Mouse (Mus musculus) CH12.LX (cell line): ENCODE measurements around the gene Flt1. TPM values are rescaled to one million over a fixed set of nuclear protein-coding genes. Genes with fewer than 3 reads are reported as not detected.

Source experiments
- DNase-seq: peaks from one replicate; pipeline ENCODE4 v3.0.0-alpha.2; 2013; ENCODE audit errors: extremely low read depth
- H3K27ac ChIP-seq: 2 replicates; pipeline ENCODE4 v1.5.1; 2012; ENCODE audit warnings: low read depth, mild to moderate bottlenecking, control low read depth, moderate library complexity; ENCODE audit not compliant: insufficient read depth
- H3K27me3 ChIP-seq: replicated peaks from 2 replicates; pipeline ENCODE3; 2012; ENCODE audit warnings: inconsistent platforms
- H3K36me3 ChIP-seq, 2 experiments: replicated peaks in 1 of 2; 2 replicates each; pipeline versions ENCODE3 to v1.6.1; 2012; ENCODE audit warnings: inconsistent platforms in 1 of 2, low read length in 1 of 2, mild to moderate bottlenecking in 1 of 2, mixed read lengths in 1 of 2, moderate library complexity in 1 of 2; ENCODE audit not compliant: control insufficient read depth in 1 of 2, insufficient read depth in 1 of 2
- H3K4me1 ChIP-seq, 2 experiments: 2 replicates each; pipeline ENCODE4 v1.6.1; 2012; ENCODE audit warnings: inconsistent platforms in 1 of 2, moderate library complexity in 1 of 2; ENCODE audit not compliant: insufficient read depth in 2 of 2, control insufficient read depth in 1 of 2
- H3K4me2 ChIP-seq: 2 replicates; pipeline ENCODE4 v1.6.1; 2012; ENCODE audit warnings: low read depth, mild to moderate bottlenecking, control low read depth; ENCODE audit not compliant: poor library complexity, insufficient read depth, severe bottlenecking
- H3K4me3 ChIP-seq, 3 experiments: fragments of 150-350 bp in 1 of 3; sonication (generic) in 1 of 3; replicated peaks in 1 of 3; 2 replicates each; pipeline versions ENCODE3 to v1.5.1; 2011 to 2012; ENCODE audit warnings: low read depth in 2 of 3, low read length in 2 of 3, mild to moderate bottlenecking in 2 of 3, moderate library complexity in 2 of 3, control low read depth in 1 of 3, improper control_type of control experiment in 1 of 3, inconsistent platforms in 1 of 3, mixed read lengths in 1 of 3; ENCODE audit not compliant: poor library complexity in 1 of 3
- H3K79me2 ChIP-seq: replicated peaks from 2 replicates; pipeline ENCODE4 v1.6.1; 2012; ENCODE audit warnings: mild to moderate bottlenecking, moderate library complexity; ENCODE audit not compliant: control insufficient read depth, poor library complexity, insufficient read depth, severe bottlenecking; ENCODE audit errors: extremely low read depth
- H3K9ac ChIP-seq: 2 replicates; pipeline ENCODE4 v1.6.1; 2012; ENCODE audit warnings: low read depth, mild to moderate bottlenecking, control low read depth, moderate library complexity; ENCODE audit not compliant: insufficient read depth
- H3K9me3 ChIP-seq: replicated peaks from 2 replicates; pipeline ENCODE3; 2012; ENCODE audit warnings: low read length, inconsistent platforms, mixed read lengths
- CHD2 ChIP-seq: IDR thresholded peaks from 2 replicates; pipeline ENCODE4 v1.6.1; 2011; ENCODE audit warnings: low read length, improper control_type of control experiment
- E2F4 ChIP-seq: IDR thresholded peaks from 2 replicates; pipeline ENCODE4 v1.6.1; 2011; ENCODE audit warnings: low read depth, low read length, improper control_type of control experiment; ENCODE audit not compliant: insufficient replicate concordance
- ELF1 ChIP-seq: IDR thresholded peaks from 2 replicates; pipeline ENCODE4 v1.6.1; 2014; ENCODE audit warnings: low read depth, mild to moderate bottlenecking, inconsistent platforms, low read length, improper control_type of control experiment
- HCFC1 ChIP-seq: IDR thresholded peaks from 2 replicates; pipeline ENCODE4 v1.6.1; 2012; ENCODE audit warnings: low read depth, mild to moderate bottlenecking, inconsistent platforms, low read length, improper control_type of control experiment
- IRF4 ChIP-seq: IDR thresholded peaks from 2 replicates; pipeline ENCODE4 v1.6.1; 2014; ENCODE audit warnings: low read depth, mild to moderate bottlenecking, inconsistent platforms, low read length, improper control_type of control experiment
- JUN ChIP-seq: IDR thresholded peaks from 2 replicates; pipeline ENCODE4 v1.6.1; 2011; ENCODE audit warnings: low read depth, mild to moderate bottlenecking, low read length, improper control_type of control experiment, moderate library complexity; ENCODE audit not compliant: insufficient read depth
- KAT2A ChIP-seq: IDR thresholded peaks from 2 replicates; pipeline ENCODE4 v1.6.1; 2012; ENCODE audit warnings: low read length, improper control_type of control experiment, inconsistent platforms; ENCODE audit not compliant: insufficient replicate concordance
- MAZ ChIP-seq: IDR thresholded peaks from 2 replicates; pipeline ENCODE4 v1.6.1; 2012; ENCODE audit warnings: low read depth, mild to moderate bottlenecking, inconsistent platforms, low read length, improper control_type of control experiment, moderate library complexity
- MEF2A ChIP-seq: IDR thresholded peaks from 2 replicates; pipeline ENCODE4 v1.6.1; 2014; ENCODE audit warnings: low read depth, mild to moderate bottlenecking, inconsistent platforms, low read length, improper control_type of control experiment, borderline replicate concordance
- MXI1 ChIP-seq: IDR thresholded peaks from 2 replicates; pipeline ENCODE4 v1.6.1; 2011; ENCODE audit warnings: mild to moderate bottlenecking, low read depth, low read length, improper control_type of control experiment
- NRF1 ChIP-seq: IDR thresholded peaks from 2 replicates; pipeline ENCODE4 v1.6.1; 2014; ENCODE audit warnings: low read depth, mild to moderate bottlenecking, inconsistent platforms, low read length, improper control_type of control experiment, moderate library complexity
- PAX5 ChIP-seq: IDR thresholded peaks from 2 replicates; pipeline ENCODE4 v1.6.1; 2012; ENCODE audit warnings: low read length, inconsistent platforms, mixed read lengths
- POLR2AphosphoS2 ChIP-seq: IDR thresholded peaks from 2 replicates; pipeline ENCODE4 v1.6.1; 2011; ENCODE audit warnings: low read depth, low read length, improper control_type of control experiment
- RCOR1 ChIP-seq: conservative IDR thresholded peaks from 2 replicates; pipeline ENCODE4 v1.6.1; 2012; ENCODE audit warnings: low read depth, mild to moderate bottlenecking, inconsistent platforms, low read length, improper control_type of control experiment
- SMC3 ChIP-seq: IDR thresholded peaks from 2 replicates; pipeline ENCODE4 v1.6.1; 2011; ENCODE audit warnings: low read depth, low read length, improper control_type of control experiment
- TCF12 ChIP-seq: IDR thresholded peaks from 2 replicates; pipeline ENCODE4 v1.6.1; 2014; ENCODE audit warnings: low read depth, mild to moderate bottlenecking, inconsistent platforms, low read length, improper control_type of control experiment
- USF1 ChIP-seq: IDR thresholded peaks from 2 replicates; pipeline ENCODE4 v1.6.1; 2014; ENCODE audit warnings: low read depth, mild to moderate bottlenecking, inconsistent platforms, low read length, improper control_type of control experiment
- USF2 ChIP-seq: conservative IDR thresholded peaks from 2 replicates; pipeline ENCODE4 v1.6.1; 2011; ENCODE audit warnings: low read depth, low read length, improper control_type of control experiment
- ZC3H11A ChIP-seq: IDR thresholded peaks from 2 replicates; pipeline ENCODE4 v1.6.1; 2012; ENCODE audit warnings: low read depth, mild to moderate bottlenecking, inconsistent platforms, low read length, improper control_type of control experiment
- ZMIZ1 ChIP-seq: IDR thresholded peaks from 2 replicates; pipeline ENCODE4 v1.6.1; 2012; ENCODE audit warnings: low read depth, mild to moderate bottlenecking, inconsistent platforms, low read length, improper control_type of control experiment
- ZNF384 ChIP-seq: IDR thresholded peaks from 2 replicates; pipeline ENCODE4 v1.6.1; 2012; ENCODE audit warnings: low read depth, low read length, improper control_type of control experiment, inconsistent platforms
- dilution Hi-C: fragments of 300-500 bp; cut with MboI; formaldehyde crosslinking; loops from 2 replicates; pipeline ENCODE4 v1.14.3; 2020; ENCODE audit warnings: low sequenced_read_pairs; ENCODE audit not compliant: extremely low pct_unique_long_range_greater_than_20kb, extremely low pct_ligation_motif_present
- in situ Hi-C: fragments of 300-500 bp; cut with MboI; formaldehyde crosslinking; loops from 3 replicates; pipeline ENCODE4 v1.14.3; 2019; ENCODE audit warnings: low sequenced_read_pairs, low pct_ligation_motif_present, low pct_unique_long_range_greater_than_20kb, mixed read lengths
- polyA plus RNA-seq: library from polyadenylated mRNA; unstranded; fragments of >175 nt; gene quantifications from 2 replicates; pipeline ENCODE4 v1.2.1, GENCODE M21; 2012; ENCODE audit warnings: low read depth; ENCODE audit not compliant: insufficient read length
- total RNA-seq, 2 experiments: library from RNA; depleted of rRNA; stranded (reverse); fragments of 300-350 nt in 1 of 2; fragments of >200 nt in 1 of 2; gene quantifications; 2 replicates each; pipeline ENCODE4 v1.2.3; 2012 to 2014

Gene Flt1
- total and polyA plus RNA-seq, 3 experiments: 0.27 to 0.94 (median 0.47) TPM

DNA sequence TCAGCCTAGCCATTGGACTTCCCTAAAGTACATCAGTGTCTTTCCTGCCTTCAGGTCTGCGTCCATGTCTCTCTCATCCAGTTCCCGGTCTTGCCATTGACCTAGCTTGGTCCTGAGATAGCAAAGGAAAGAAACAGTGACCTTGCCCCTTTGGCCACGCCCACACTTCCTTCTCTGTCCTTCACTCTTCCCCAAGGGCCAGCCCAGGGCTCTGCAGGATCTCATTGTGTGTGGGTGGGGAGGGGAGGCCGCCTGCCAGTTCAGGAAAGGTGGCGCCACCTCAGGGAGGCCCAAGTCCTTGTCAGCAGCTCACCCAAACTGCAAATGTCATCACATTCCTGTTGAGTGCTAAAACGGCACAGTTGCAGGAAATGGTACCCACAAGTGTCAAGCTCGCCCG is 151.3 kb downstream of the Flt1 start:
- in situ Hi-C loops: no loop called here
- H3K4me1 ChIP-seq: no peaks in the 10 kb centered on the region
- no peak overlapping the region for H3K4me3 ChIP-seq
- no peaks in the 10 kb centered on the region for H3K27me3 ChIP-seq
- DNase-seq: no peak
- no peaks in the 10 kb centered on the region for H3K79me2 ChIP-seq
- H3K27ac ChIP-seq: no peak overlapping the region
- TF ChIP-seq SMC3: no peak
- TF ChIP-seq E2F4: no peak
- no peak for TF ChIP-seq MEF2A
- no peak for TF ChIP-seq ELF1
- TF ChIP-seq ZNF384: no peak
- TF ChIP-seq HCFC1: no peak
- TF ChIP-seq, all 38 proteins: peak for 0
- no peak overlapping the region for H3K4me2 ChIP-seq
- H3K9me3 ChIP-seq: peaks cover 3% of the 10 kb centered on the region
- dilution Hi-C loops: no loop called here
- no peaks in the 10 kb centered on the region for H3K36me3 ChIP-seq
- no peak overlapping the region for H3K9ac ChIP-seq

DNA sequence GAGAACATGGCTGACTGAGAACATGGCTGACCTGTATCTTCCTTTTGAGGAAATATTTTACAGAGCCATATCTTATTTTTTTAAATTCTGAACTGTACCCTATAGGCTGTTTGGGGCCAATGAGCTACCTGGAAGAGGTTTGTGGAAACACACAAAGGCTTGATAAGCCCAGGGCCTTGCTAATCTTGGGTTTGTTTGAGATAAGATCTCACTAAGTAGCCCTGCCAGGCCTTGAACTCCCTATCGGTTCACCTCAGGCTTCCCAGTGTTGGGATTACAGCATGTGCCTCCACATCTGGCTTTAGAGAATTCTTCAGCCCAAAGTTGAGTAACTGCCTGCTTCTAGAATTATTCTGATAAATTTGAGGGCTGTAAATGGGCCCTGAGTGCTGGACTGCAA is 152.3 kb downstream of the Flt1 start:
- in situ Hi-C loops: no loop called here
- no peak for TF ChIP-seq RCOR1
- no peak for TF ChIP-seq NRF1
- no peak for TF ChIP-seq POLR2AphosphoS2
- TF ChIP-seq IRF4: no peak
- no peak for TF ChIP-seq USF2
- TF ChIP-seq SMC3: no peak
- no peak for TF ChIP-seq ELF1
- no peak for TF ChIP-seq E2F4
- TF ChIP-seq ZC3H11A: no peak
- TF ChIP-seq USF1: no peak
- TF ChIP-seq ZMIZ1: no peak
- TF ChIP-seq KAT2A: no peak
- no peak for TF ChIP-seq MAZ
- TF ChIP-seq MXI1: no peak
- TF ChIP-seq TCF12: no peak
- TF ChIP-seq ZNF384: no peak
- no peak for TF ChIP-seq CHD2
- TF ChIP-seq PAX5: no peak
- no peak for TF ChIP-seq JUN
- TF ChIP-seq, all 38 proteins: peak for 0
- Histone ChIP-seq H3K36me3 (no peaks in the 10 kb centered on the region), H3K27me3 (no peaks in the 10 kb centered on the region), H3K4me3 (no peak overlapping the region), H3K4me1 (no peaks in the 10 kb centered on the region), H3K79me2 (no peaks in the 10 kb centered on the region), H3K9me3 (no peaks in the 10 kb centered on the region), H3K9ac (no peak overlapping the region), H3K4me2 (no peak overlapping the region), H3K27ac (no peak overlapping the region)
- dilution Hi-C loops: no loop called here
- DNase-seq: no peak
